Mouse (Mus musculus): ENCODE measurements around the gene Krtap6-2.

Krtap6-2 gene

GRCm38 (mm10) chr16:89420011-89420410 lies at the start of gene Krtap6-2:
Gene Krtap6-2 (minus strand): TSS chr16:89420111.
- in situ Hi-C loops (cut with MboI, MseI): loop anchor here in 1 of 2 experiments (5.0 to 10.0 kb wide), 2 partner anchors 452 to 1445 kb away; no protein-coding TSS in a partner anchor

GRCm38 (mm10) chr16:89461189-89461588 lies 41.3 kb upstream of the Krtap6-2 start:
- in situ Hi-C loops (cut with MboI, MseI): loop anchor here in 1 of 2 experiments (5.0 kb wide), 1 partner anchor 264 kb away; no protein-coding TSS in a partner anchor

- in situ Hi-C loops (cut with MboI, MseI): loop anchor here in 1 of 2 experiments (10.0 kb wide), 1 partner anchor 1435 kb away; no protein-coding TSS in a partner anchor
These were observed 9.7 kb upstream of the Krtap6-2 start for GRCm38 (mm10) chr16:89429586-89429985.

- in situ Hi-C loops (cut with MboI, MseI): loop anchor here in 1 of 2 experiments (10.0 kb wide), 1 partner anchor 1439 kb away; no protein-coding TSS in a partner anchor
These were observed 5.4 kb upstream of the Krtap6-2 start for GRCm38 (mm10) chr16:89425310-89425709.

- in situ Hi-C loops (cut with MboI, MseI): no loop called here
These were observed 3.6 kb downstream of the Krtap6-2 start for GRCm38 (mm10) chr16:89416311-89416710.

- in situ Hi-C loops (cut with MboI, MseI): no loop called here
These were observed 9.4 kb downstream of the Krtap6-2 start for GRCm38 (mm10) chr16:89410345-89411068.

- in situ Hi-C loops (cut with MboI, MseI): no loop called here
These were observed 16.1 kb downstream of the Krtap6-2 start, which contains the start of gene Krtap21-1 for GRCm38 (mm10) chr16:89403768-89404167. Gene Krtap21-1 (minus strand): TSS chr16:89403868.

GRCm38 (mm10) chr16:89372734-89373461 lies 47.0 kb downstream of the Krtap6-2 start:
- in situ Hi-C loops (cut with MboI, MseI): no loop called here

Measured in T-helper 17 cell (primary cell).